Mouse (Mus musculus) limb, embryonic 15.5 days (tissue): Measurements from ENCODE around the gene Cyp2w1. TPM values are rescaled to one million over a fixed set of nuclear protein-coding genes. Genes with fewer than 3 reads are reported as not detected.

ENCODE experiments used
- ATAC-seq: fragments of 200-750 bp; cut with Nextera tagmentation; 2 replicates; pipeline ENCODE4 v1.8.0; 2017; ENCODE audit warnings: low read depth, moderate TSS enrichment; ENCODE audit not compliant: insufficient number of reproducible peaks, low FRiP score, low TSS enrichment
- H3K27ac ChIP-seq: fragments of 300-500 bp; sonication (generic); 2 replicates; pipeline ENCODE4 v1.5.1; 2015; ENCODE audit warnings: moderate library complexity, mild to moderate bottlenecking, inconsistent platforms
- H3K27me3 ChIP-seq: fragments of 300-500 bp; sonication (generic); 2 replicates; pipeline ENCODE4 v1.6.1; 2015; ENCODE audit warnings: inconsistent platforms
- H3K36me3 ChIP-seq: fragments of 300-500 bp; sonication (generic); 2 replicates; pipeline ENCODE4 v1.6.1; 2015; ENCODE audit warnings: inconsistent platforms
- H3K4me1 ChIP-seq: fragments of 300-500 bp; sonication (generic); 2 replicates; pipeline ENCODE4 v1.6.1; 2015; ENCODE audit warnings: inconsistent platforms
- H3K4me2 ChIP-seq: fragments of 300-500 bp; sonication (generic); 2 replicates; pipeline ENCODE4 v1.6.1; 2015; ENCODE audit warnings: mild to moderate bottlenecking, inconsistent platforms
- H3K4me3 ChIP-seq: fragments of 300-500 bp; sonication (generic); 2 replicates; pipeline ENCODE4 v1.5.1; 2015; ENCODE audit warnings: mild to moderate bottlenecking, inconsistent platforms
- H3K9ac ChIP-seq: fragments of 300-500 bp; sonication (generic); 2 replicates; pipeline ENCODE4 v1.6.1; 2015; ENCODE audit warnings: inconsistent platforms
- H3K9me3 ChIP-seq: fragments of 300-500 bp; sonication (generic); 2 replicates; pipeline ENCODE4 v1.6.1; 2016; ENCODE audit warnings: inconsistent platforms
- WGBS: fragments of 180-500 bp; shearing (Covaris S2); methylation state at CpG from one replicate; pipeline ENCODE4 v1.1.7; 2015; 5-methylcytosine and 5-hydroxymethylcytosine counted together
- polyA plus RNA-seq: library from polyadenylated mRNA; unstranded; fragments of >200 nt; fragmentation: Nextera tagmentation; extraction: Ambion mirVana; gene quantifications from 2 replicates; pipeline ENCODE4 v1.2.1, GENCODE M21; 2015

Gene Cyp2w1
- polyA plus RNA-seq, 1 experiment from 2014 or later: 23.5 TPM

DNA sequence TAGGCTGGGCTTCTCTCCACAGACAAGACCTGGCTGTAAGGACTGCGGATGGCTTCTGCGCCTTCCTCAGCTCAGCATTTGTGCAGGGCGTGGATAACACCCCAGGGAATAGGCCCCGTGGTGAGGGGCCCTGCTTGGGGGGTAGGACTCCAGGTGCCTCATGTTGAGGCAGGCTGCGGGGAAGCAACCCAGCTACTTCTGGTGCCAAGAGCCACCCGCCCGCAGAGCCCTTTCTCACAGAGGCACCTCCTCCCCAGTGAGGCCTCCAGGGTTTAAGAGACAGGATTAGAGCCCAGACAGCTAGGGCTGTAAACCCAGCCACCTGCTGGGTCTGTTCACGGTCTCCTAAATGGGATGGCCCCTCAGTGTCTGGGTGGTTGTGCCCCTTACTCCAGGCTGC is 789 bp upstream of the Cyp2w1 start:
- Histone ChIP-seq H3K9ac (0 out of 2 replicates have a peak overlapping the region, but pooled peaks have one; percentile 2), H3K4me3 (no peak overlapping the region), H3K4me2 (peak overlapping the region; percentile 31), H3K4me1 (peaks cover 41% of the 10 kb centered on the region), H3K9me3 (no peaks in the 10 kb centered on the region), H3K27me3 (no peaks in the 10 kb centered on the region), H3K36me3 (no peaks in the 10 kb centered on the region), H3K27ac (peak overlapping the region; percentile 84)
- ATAC-seq: peak; percentile 42
- WGBS: 16% methylated on average over 8 of the region's 8 CpGs

GRCm38 (mm10) chr5:139353496-139353895 is 1.1 kb downstream of the Cyp2w1 start:
- 57% methylated on average over 10 of the region's 10 CpGs for WGBS

DNA sequence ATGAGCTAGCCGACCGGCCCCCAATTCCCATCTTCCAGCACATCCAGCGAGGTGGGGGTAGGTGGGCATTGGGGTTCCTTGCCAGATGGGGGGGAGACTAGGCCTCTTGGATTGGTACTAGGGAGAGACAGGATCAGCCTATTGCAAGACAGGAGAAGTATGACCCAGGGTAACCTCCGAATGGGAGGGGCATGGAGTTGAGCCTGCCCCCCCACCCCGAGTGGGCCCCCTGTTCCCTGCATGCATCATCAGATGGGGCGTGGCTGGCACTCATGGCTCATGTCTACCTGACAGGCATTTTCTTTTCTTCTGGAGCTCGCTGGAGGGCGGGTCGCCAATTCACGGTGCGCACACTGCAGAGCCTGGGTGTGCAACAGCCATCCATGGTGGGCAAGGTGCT is 1.5 kb downstream of the Cyp2w1 start:
- Histone ChIP-seq H3K9ac (no peak overlapping the region), H3K9me3 (no peaks in the 10 kb centered on the region), H3K27me3 (no peaks in the 10 kb centered on the region), H3K4me1 (peaks cover 43% of the 10 kb centered on the region), H3K36me3 (0 out of 2 replicates have a peak, but pooled peaks cover 4% of the 10 kb centered on the region), H3K4me2 (peak overlapping the region; percentile 22; the same call in 1 of the 2 replicates), H3K4me3 (peak overlapping the region; percentile 29), H3K27ac (peak overlapping the region; percentile 60)
- WGBS: 81% methylated on average over 11 of the region's 11 CpGs
- no peak for ATAC-seq

More at GRCm38 (mm10) chr5:139353496-139353895, 1.1 kb downstream of the Cyp2w1 start:
- Histone ChIP-seq H3K27ac (peak overlapping the region; percentile 60), H3K36me3 (0 out of 2 replicates have a peak, but pooled peaks cover under 1% of the 10 kb centered on the region), H3K9ac (no peak overlapping the region), H3K4me2 (peak overlapping the region; percentile 12; the same call in 1 of the 2 replicates), H3K9me3 (no peaks in the 10 kb centered on the region), H3K4me1 (peaks cover 43% of the 10 kb centered on the region), H3K4me3 (peak overlapping the region; percentile 29), H3K27me3 (no peaks in the 10 kb centered on the region)
- 0 out of 2 replicates have a peak, but pooled peaks have one; percentile 25 for ATAC-seq

DNA sequence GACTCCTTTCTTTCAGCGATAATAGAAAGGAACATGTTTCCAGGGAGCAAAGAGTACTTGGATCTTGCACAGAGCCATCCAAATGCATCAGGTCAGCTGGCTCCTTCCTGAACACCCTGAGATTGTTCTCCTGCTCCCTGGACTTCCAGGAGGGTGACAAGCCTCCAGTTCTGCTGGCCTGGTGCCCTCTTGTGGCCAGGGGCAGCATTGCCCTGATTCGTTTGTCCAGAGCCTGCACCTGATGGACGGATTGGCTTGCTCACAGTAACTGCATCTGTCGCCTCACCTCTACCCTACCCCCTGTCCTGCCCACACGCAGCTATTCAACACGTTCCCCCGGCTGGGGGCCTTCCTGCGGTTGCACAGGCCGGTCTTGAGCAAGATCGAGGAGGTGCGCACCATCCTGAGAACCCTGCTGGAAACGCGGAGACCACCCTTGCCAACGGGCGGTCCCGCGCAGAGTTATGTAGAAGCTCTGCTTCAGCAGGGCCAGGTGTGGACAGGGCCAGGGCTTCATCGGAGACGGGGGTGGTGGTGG is 2.9 kb downstream of the Cyp2w1 start:
- Histone ChIP-seq H3K4me2 (no peak overlapping the region), H3K4me3 (no peak overlapping the region), H3K4me1 (peaks cover 40% of the 10 kb centered on the region), H3K27me3 (no peaks in the 10 kb centered on the region), H3K9ac (no peak overlapping the region), H3K36me3 (peaks cover 7% of the 10 kb centered on the region; the same call in 1 of the 2 replicates), H3K9me3 (no peaks in the 10 kb centered on the region), H3K27ac (no peak overlapping the region)
- ATAC-seq: no peak
- WGBS: 37% methylated on average over 19 of the region's 19 CpGs

DNA sequence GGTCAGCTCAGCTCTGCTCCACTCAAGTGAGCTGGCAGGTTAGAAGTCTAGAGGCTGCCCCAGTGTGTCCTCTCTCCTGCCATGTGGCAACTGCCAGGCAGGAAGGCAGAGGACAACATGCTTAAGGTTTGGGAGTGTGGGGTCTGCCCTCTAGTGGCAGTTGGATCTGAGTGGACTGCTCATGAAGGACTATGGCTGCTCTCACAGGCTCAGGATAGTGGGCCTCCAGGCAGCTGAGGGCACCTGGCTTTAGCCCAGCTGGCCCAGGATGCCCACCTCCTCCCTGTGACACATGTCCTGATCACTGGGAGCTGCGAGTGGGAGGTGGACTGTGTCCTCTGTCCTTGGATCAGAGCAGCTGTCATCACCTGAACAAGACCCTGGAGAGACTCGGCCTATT is 6.2 kb downstream of the Cyp2w1 start:
- Histone ChIP-seq H3K27me3 (no peaks in the 10 kb centered on the region), H3K4me2 (no peak overlapping the region), H3K4me3 (no peak overlapping the region), H3K27ac (no peak overlapping the region), H3K9me3 (no peaks in the 10 kb centered on the region), H3K9ac (no peak overlapping the region), H3K4me1 (peaks cover 22% of the 10 kb centered on the region), H3K36me3 (peaks cover 19% of the 10 kb centered on the region)
- 71% methylated on average over 2 of the region's 2 CpGs for WGBS
- no peak for ATAC-seq

DNA sequence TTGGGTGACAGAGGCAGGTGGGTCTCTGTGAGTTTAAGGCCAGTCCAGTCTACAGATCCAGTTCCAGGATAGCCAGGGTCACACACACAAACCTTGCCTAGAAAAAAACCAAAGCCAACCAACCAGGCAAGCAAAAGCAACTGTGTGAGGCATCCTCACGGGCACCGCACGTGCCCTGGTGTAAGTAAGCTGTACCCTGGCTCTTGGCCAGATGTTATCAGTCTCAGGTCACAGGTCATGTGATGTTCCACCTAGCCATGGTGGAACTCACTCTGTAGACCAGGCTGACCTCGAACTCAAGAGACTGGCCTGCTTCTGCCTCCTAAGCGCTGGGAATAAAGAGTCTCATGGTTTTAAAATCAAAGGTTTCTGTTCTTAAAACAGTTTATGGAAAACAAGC is 6.8 kb downstream of the Cyp2w1 start:
- peaks cover 18% of the 10 kb centered on the region for H3K4me1 ChIP-seq
- H3K27me3 ChIP-seq: no peaks in the 10 kb centered on the region
- H3K36me3 ChIP-seq: peaks cover 20% of the 10 kb centered on the region
- WGBS: 87% methylated on average over 5 of the region's 5 CpGs
- no peaks in the 10 kb centered on the region for H3K9me3 ChIP-seq
- ATAC-seq: no peak
- no peak overlapping the region for H3K27ac ChIP-seq
- no peak overlapping the region for H3K4me2 ChIP-seq
- no peak overlapping the region for H3K4me3 ChIP-seq
- H3K9ac ChIP-seq: no peak overlapping the region

- Histone ChIP-seq H3K9me3 (no peaks in the 10 kb centered on the region), H3K27me3 (no peaks in the 10 kb centered on the region), H3K4me1 (peaks cover 16% of the 10 kb centered on the region), H3K9ac (no peak overlapping the region), H3K27ac (no peak overlapping the region), H3K4me3 (no peak overlapping the region), H3K36me3 (peaks cover 16% of the 10 kb centered on the region), H3K4me2 (no peak overlapping the region)
- no peak for ATAC-seq
- WGBS: 69% methylated on average over 7 of the region's 7 CpGs
Observed at GRCm38 (mm10) chr5:139363858-139364257, 11.4 kb downstream of the Cyp2w1 start.

- no peak for ATAC-seq
- Histone ChIP-seq H3K4me3 (no peak overlapping the region), H3K4me1 (peaks cover 16% of the 10 kb centered on the region), H3K27ac (peak overlapping the region; percentile 22), H3K9ac (peak overlapping the region; percentile 20; the same call in 1 of the 2 replicates), H3K9me3 (no peaks in the 10 kb centered on the region), H3K4me2 (peak overlapping the region; percentile 20; the same call in 1 of the 2 replicates), H3K36me3 (peaks cover 16% of the 10 kb centered on the region), H3K27me3 (no peaks in the 10 kb centered on the region)
- 32% methylated on average over 12 of the region's 12 CpGs for WGBS
Observed at GRCm38 (mm10) chr5:139364260-139364910, 12.0 kb downstream of the Cyp2w1 start.

- H3K27me3 ChIP-seq: no peaks in the 10 kb centered on the region
- peak overlapping the region; percentile 20; the same call in 1 of the 2 replicates for H3K4me2 ChIP-seq
- WGBS: 28% methylated on average over 5 of the region's 5 CpGs
- peaks cover 16% of the 10 kb centered on the region for H3K36me3 ChIP-seq
- no peak overlapping the region for H3K4me3 ChIP-seq
- H3K9me3 ChIP-seq: no peaks in the 10 kb centered on the region
- H3K4me1 ChIP-seq: peaks cover 16% of the 10 kb centered on the region
- peak overlapping the region; percentile 20; the same call in 1 of the 2 replicates for H3K9ac ChIP-seq
- H3K27ac ChIP-seq: peak overlapping the region; percentile 22
- no peak for ATAC-seq
Observed at GRCm38 (mm10) chr5:139364911-139365571, 12.6 kb downstream of the Cyp2w1 start.

- peaks cover 19% of the 10 kb centered on the region for H3K4me1 ChIP-seq
- WGBS: 86% methylated on average over 1 of the region's 1 CpGs
- no peak for ATAC-seq
- peaks cover 10% of the 10 kb centered on the region for H3K36me3 ChIP-seq
- no peak overlapping the region for H3K4me2 ChIP-seq
- H3K4me3 ChIP-seq: no peak overlapping the region
- H3K27me3 ChIP-seq: no peaks in the 10 kb centered on the region
- H3K27ac ChIP-seq: no peak overlapping the region
- no peak overlapping the region for H3K9ac ChIP-seq
- H3K9me3 ChIP-seq: no peaks in the 10 kb centered on the region
Observed at GRCm38 (mm10) chr5:139365827-139366226, 13.4 kb downstream of the Cyp2w1 start.

DNA sequence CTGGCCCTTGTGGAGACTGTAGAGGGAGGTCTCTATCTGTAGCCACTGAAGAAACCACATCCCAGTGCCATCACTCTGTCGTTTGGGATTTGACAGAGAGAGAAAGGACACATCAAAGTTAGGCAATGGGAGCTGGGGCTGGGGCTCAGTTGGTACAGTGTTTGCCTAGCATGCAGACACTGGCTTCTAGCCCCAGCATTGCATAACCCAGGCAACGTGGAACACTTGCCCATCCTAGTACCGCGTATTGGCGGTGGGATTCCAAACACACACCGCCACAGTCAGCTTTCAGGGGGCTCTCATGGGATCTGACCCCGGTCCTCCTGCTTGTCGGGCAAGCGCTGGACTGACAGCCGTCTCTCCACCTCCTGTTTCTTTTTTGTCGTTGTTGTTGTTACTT is 14.1 kb downstream of the Cyp2w1 start:
- Histone ChIP-seq H3K4me3 (no peak overlapping the region), H3K36me3 (peaks cover 10% of the 10 kb centered on the region), H3K9ac (no peak overlapping the region), H3K27me3 (no peaks in the 10 kb centered on the region), H3K27ac (no peak overlapping the region), H3K9me3 (no peaks in the 10 kb centered on the region), H3K4me2 (no peak overlapping the region), H3K4me1 (peaks cover 25% of the 10 kb centered on the region)
- no peak for ATAC-seq
- WGBS: 81% methylated on average over 11 of the region's 11 CpGs
